8 mouse cellular contexts compared by ENCODE assay signal in the genomic region with DNA sequence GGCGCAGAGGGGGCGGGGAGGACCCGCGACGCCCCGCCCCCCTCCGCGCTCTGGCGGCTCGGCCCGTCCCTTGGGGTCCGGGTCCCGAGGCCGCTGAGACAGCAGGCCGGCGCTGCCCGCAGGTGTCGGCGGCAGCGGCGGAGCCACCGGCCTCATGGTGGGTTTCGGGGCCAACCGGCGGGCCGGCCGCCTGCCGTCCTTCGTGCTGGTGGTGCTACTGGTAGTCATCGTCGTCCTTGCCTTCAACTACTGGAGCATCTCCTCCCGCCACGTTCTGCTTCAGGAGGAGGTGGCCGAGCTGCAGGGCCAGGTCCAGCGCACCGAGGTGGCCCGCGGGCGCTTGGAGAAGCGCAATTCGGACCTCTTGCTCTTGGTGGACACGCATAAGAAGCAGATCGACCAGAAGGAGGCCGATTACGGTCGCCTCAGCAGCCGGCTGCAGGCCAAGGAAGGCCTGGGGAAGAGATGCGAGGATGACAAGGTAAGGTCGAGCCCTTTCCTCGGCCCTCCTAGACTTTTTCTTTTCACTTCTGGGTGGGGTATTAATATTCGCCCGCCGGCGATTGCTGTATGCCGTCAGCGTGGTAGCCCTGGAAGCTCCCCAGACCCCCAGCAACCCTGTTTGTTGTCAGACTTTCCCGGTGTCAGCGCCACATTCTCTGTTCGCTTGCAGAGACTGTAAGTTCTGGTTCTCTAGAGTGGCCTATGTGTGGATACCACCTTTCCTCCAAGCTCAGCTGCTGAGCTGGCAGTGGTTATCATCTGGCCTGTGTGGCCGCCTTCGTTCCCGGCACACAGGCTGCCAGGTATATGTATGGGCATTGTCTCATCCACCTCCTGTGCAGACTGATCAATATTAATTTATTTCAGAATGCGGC. TPM values are rescaled to one million over a fixed set of nuclear protein-coding genes. Genes with fewer than 3 reads are reported as not detected.
DNase-seq lines count a peak whose midpoint lies in the region; ATAC-seq and TF ChIP-seq lines count a peak whose summit lies in the region.

No protein-coding gene starts in this region.

- H3K4me3 ChIP-seq in embryonic facial prominence, embryonic 15.5 days (replicated peaks), result peak overlapping the region; percentile 74
- H3K4me3 ChIP-seq in hindbrain, embryonic 10.5 days, result peak overlapping the region; percentile 72
- H3K4me3 ChIP-seq in limb, embryonic 12.5 days (replicated peaks), result peak overlapping the region; percentile 83
- peak overlapping the region; percentile 51 for H3K4me3 ChIP-seq in myocyte

- H3K4me1 ChIP-seq in embryonic facial prominence, embryonic 15.5 days, result peaks cover 15% of the 10 kb centered on the region
- H3K4me1 ChIP-seq in hindbrain, embryonic 10.5 days (replicated peaks), result peaks cover 23% of the 10 kb centered on the region
- H3K4me1 ChIP-seq in limb, embryonic 12.5 days (replicated peaks), result peaks cover 8% of the 10 kb centered on the region

- peak overlapping the region; percentile 77 for H3K27ac ChIP-seq in embryonic facial prominence, embryonic 15.5 days (replicated peaks)
- H3K27ac ChIP-seq in hindbrain, embryonic 10.5 days, result peak overlapping the region; percentile 87
- H3K27ac ChIP-seq in limb, embryonic 12.5 days, result peak overlapping the region; percentile 84

- H3K9ac ChIP-seq in embryonic facial prominence, embryonic 15.5 days, result peak overlapping the region; percentile 64
- H3K9ac ChIP-seq in limb, embryonic 12.5 days (replicated peaks), result peak overlapping the region; percentile 83

- H3K9me3 ChIP-seq in embryonic facial prominence, embryonic 15.5 days (replicated peaks), result no peaks in the 10 kb centered on the region
- H3K9me3 ChIP-seq in hindbrain, embryonic 10.5 days, result no peaks in the 10 kb centered on the region
- no peaks in the 10 kb centered on the region for H3K9me3 ChIP-seq in limb, embryonic 12.5 days

- H3K36me3 ChIP-seq in embryonic facial prominence, embryonic 15.5 days, result no peaks in the 10 kb centered on the region
- H3K36me3 ChIP-seq in hindbrain, embryonic 10.5 days, result peaks cover 14% of the 10 kb centered on the region; the same call in 1 of the 2 replicates
- peaks cover 11% of the 10 kb centered on the region; the same call in 1 of the 2 replicates for H3K36me3 ChIP-seq in limb, embryonic 12.5 days
- no peaks in the 10 kb centered on the region for H3K36me3 ChIP-seq in myocyte (ENCODE audit: control insufficient read depth, insufficient read depth)

- peak overlapping the region; percentile 84 for H3K4me2 ChIP-seq in embryonic facial prominence, embryonic 15.5 days (replicated peaks)
- H3K4me2 ChIP-seq in limb, embryonic 12.5 days, result peak overlapping the region; percentile 80
- peak overlapping the region; percentile 90 for H3K4me2 ChIP-seq in myocyte (ENCODE audit: low read depth)

- under 1% methylated on average over 50 of the region's 63 CpGs for WGBS in embryonic facial prominence, embryonic 15.5 days
- WGBS in hindbrain, embryonic 10.5 days, result under 1% methylated on average over 62 of the region's 63 CpGs
- WGBS in limb, embryonic 12.5 days, result under 1% methylated on average over 57 of the region's 63 CpGs

- no peak for ATAC-seq in embryonic facial prominence, embryonic 15.5 days (ENCODE audit: insufficient number of reproducible peaks, low FRiP score, low TSS enrichment, low read depth)
- peak; percentile 22 for ATAC-seq in limb, embryonic 12.5 days (ENCODE audit: insufficient number of reproducible peaks, insufficient read depth, low FRiP score, low TSS enrichment, low read depth)
- ATAC-seq in inflammation-experienced regulatory T-cells, adult 6 months, result no peak

- H3ac ChIP-seq in myocyte (ENCODE audit: control insufficient read depth, insufficient read length), result peak overlapping the region; percentile 43

- peaks cover 6% of the 10 kb centered on the region for H3K79me2 ChIP-seq in myocyte (ENCODE audit: control insufficient read depth, insufficient read depth)

- no peak for TF ChIP-seq POLR2A in myocyte (IDR thresholded peaks at IDR 0.05; ENCODE audit: insufficient read length, low read depth)

- H3K27me3 ChIP-seq in embryonic facial prominence, embryonic 15.5 days, result no peaks in the 10 kb centered on the region
- H3K27me3 ChIP-seq in hindbrain, embryonic 10.5 days (ENCODE audit: insufficient read depth, poor library complexity, severe bottlenecking), result peaks cover 37% of the 10 kb centered on the region
- H3K27me3 ChIP-seq in limb, embryonic 12.5 days, result no peaks in the 10 kb centered on the region
- H3K27me3 ChIP-seq in myocyte (ENCODE audit: control insufficient read depth, insufficient read depth, insufficient read length), result no peaks in the 10 kb centered on the region

- peak; percentile 9 for DNase-seq in ovary, postnatal 14 days (ENCODE audit: low spot score)
- DNase-seq in ovary, postnatal 36 days (ENCODE audit: low spot score), result no peak
- peak; percentile 63 for DNase-seq in brain, adult 2 months (ENCODE audit: low read depth, low spot score)
- no peak for DNase-seq in hindbrain, embryonic 10.5 days (ENCODE audit: low spot score)

TF ChIP-seq in myocyte, 11 proteins besides CTCF, POLR2A, EP300 and RAD21:
- TF ChIP-seq MAX (IDR thresholded peaks at IDR 0.05; ENCODE audit: low read depth), result no peak
- no peak for TF ChIP-seq TCF3 (IDR thresholded peaks at IDR 0.05; ENCODE audit: insufficient read length, low read depth)
- no peak for TF ChIP-seq SRF (IDR thresholded peaks at IDR 0.05; ENCODE audit: control insufficient read depth, insufficient read length, low read depth)
- no peak for TF ChIP-seq TCF12 (IDR thresholded peaks at IDR 0.05; ENCODE audit: insufficient read depth, poor library complexity, severe bottlenecking)
- TF ChIP-seq REST (IDR thresholded peaks at IDR 0.05; ENCODE audit: insufficient read depth, insufficient read length), result no peak
- TF ChIP-seq E2F4 (IDR thresholded peaks at IDR 0.05; ENCODE audit: insufficient read depth), result no peak
- no peak for TF ChIP-seq MYOD1 (IDR thresholded peaks at IDR 0.05; ENCODE audit: control insufficient read depth in 1 of 3, insufficient read length in 2 of 3, low read depth in 2 of 3)
- TF ChIP-seq CEBPB (IDR thresholded peaks at IDR 0.05; ENCODE audit: insufficient read depth, poor library complexity, severe bottlenecking), result no peak
- no peak for TF ChIP-seq MYOG (IDR thresholded peaks at IDR 0.05; ENCODE audit: control insufficient read depth in 1 of 3, insufficient read depth in 1 of 3, insufficient read length in 2 of 3, low read depth in 2 of 3)
- no peak for TF ChIP-seq USF1 (IDR thresholded peaks at IDR 0.05; ENCODE audit: low read depth)
- no peak for TF ChIP-seq POLR2AphosphoS2 (IDR thresholded peaks at IDR 0.05; ENCODE audit: insufficient read length, low read depth)

RNA-seq across cellular contexts. Expression of a gene that starts 0.5 kb away (rescaled TPM):
- 23.2 and 24.4 TPM in 2 replicates for polyA plus RNA-seq in embryonic facial prominence, embryonic 15.5 days (2015; fragmentation: Nextera tagmentation; extraction: Ambion mirVana)
- polyA plus RNA-seq in hindbrain, embryonic 10.5 days (2016; fragmentation: Nextera tagmentation; extraction: Ambion mirVana), result 15.4 and 16.0 TPM in 2 replicates
- 21.0 and 24.4 TPM in 2 replicates for polyA plus RNA-seq in limb, embryonic 12.5 days (2016; fragmentation: Nextera tagmentation; extraction: Ambion mirVana)
- 5.3 TPM for polyA plus RNA-seq in myocyte (2012; fragmentation: generic; extraction: Trizol)
- polyA plus RNA-seq in inflammation-experienced regulatory T-cells, adult 6 months (2017; shearing (Covaris generic)), result 1 to 10 TPM; 1.2 to 3.5 (median 3.4) TPM

Comparison
In these comparisons a context has a peak if more than half of its experiments do, and no peak if none do; other contexts are left out.
1. DNase-seq: peak in ovary, postnatal 14 days (single experiment) and brain, adult 2 months (single experiment); none in ovary, postnatal 36 days (single experiment) and hindbrain, embryonic 10.5 days (single experiment).
2. Peak in every context shown above with its lines, with median percentiles within 50 percentile points of each other: H3K27ac ChIP-seq, H3K4me2 ChIP-seq and H3K4me3 ChIP-seq.